Mouse (Mus musculus) embryo, embryonic 11 days (tissue): Measurements from ENCODE around the gene Acaa1b.

Experiments used
- DNase-seq: peaks from one replicate; pipeline ENCODE4 v3.0.0-alpha.2; 2015

Gene Acaa1b

DNA sequence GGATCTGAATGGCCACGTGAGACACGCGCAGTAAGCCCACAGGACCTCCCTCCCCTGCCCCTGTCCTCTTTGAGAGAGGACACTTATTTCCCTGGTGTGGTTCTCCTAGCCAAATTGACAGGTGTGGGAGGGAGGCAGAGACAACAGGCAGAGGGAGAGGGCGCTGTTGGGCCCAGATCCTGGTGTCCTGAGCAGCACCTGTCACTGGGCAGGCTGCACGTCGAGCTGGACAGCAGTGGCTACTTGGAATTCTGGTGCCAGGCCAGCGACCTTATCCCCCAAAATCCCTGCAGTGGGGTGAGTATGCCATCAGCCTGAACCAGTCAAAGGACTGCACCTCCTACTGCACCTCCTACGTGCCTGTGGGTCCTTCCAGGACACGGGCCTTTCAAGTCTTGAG is 13.5 kb downstream of the Acaa1b start:
- no peak for DNase-seq

DNA sequence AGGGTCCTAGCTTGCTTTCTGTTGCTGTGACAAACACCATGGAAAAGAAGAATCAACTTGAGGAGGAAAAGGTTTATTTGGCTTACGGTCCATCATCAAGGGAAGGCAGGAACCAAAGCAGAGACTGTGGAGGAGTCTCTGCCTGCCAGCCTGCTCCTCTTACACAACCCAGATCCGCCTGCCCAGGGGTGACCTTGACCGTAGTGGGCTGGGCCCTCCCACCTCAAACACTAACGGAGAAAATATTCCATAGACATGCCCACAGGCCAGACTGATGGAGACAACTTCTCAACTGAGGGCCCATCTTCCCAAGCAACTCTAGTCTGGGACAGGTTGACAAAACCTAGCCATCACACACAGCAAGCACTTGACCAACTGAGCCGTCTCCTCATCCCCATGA is 14.8 kb downstream of the Acaa1b start:
- no peak for DNase-seq

DNA sequence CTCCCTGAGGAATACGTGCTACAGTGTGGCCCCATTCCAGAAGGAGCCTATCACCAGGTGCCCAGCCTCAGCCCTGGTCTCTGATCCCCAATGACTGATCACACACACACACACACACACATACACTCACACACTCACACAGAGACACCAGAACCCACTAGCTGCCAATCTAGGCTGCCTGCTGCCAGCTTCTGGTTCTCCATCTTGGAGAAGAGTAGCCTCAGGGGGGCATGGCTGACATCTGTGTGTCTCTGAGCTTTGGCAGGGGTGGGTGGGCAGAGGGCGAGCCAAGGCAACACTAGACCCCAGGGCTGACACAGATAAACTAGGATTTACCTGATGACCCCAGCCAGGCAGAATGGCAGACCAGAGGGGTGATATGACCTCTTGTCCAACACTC is 18.1 kb downstream of the Acaa1b start:
- DNase-seq: no peak

DNA sequence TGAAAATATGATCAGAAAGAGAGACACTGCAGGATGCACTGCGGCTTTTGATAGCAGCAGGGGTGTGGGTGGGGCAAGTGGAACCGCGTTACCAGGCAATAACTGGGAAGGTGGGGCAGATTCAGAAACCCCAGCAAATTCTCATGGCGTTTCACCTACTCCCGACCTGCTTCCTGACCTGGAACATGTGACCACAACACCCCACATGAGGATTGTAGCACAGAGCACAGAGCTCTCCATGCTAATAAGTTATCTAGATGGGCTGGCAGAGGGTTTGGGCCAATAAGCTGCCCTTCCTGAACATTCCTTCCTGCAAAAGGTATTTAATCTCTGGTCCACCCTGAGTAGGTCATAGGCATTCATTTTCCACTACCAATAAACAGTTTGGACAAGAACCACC is 26.2 kb downstream of the Acaa1b start:
- no peak for DNase-seq

DNA sequence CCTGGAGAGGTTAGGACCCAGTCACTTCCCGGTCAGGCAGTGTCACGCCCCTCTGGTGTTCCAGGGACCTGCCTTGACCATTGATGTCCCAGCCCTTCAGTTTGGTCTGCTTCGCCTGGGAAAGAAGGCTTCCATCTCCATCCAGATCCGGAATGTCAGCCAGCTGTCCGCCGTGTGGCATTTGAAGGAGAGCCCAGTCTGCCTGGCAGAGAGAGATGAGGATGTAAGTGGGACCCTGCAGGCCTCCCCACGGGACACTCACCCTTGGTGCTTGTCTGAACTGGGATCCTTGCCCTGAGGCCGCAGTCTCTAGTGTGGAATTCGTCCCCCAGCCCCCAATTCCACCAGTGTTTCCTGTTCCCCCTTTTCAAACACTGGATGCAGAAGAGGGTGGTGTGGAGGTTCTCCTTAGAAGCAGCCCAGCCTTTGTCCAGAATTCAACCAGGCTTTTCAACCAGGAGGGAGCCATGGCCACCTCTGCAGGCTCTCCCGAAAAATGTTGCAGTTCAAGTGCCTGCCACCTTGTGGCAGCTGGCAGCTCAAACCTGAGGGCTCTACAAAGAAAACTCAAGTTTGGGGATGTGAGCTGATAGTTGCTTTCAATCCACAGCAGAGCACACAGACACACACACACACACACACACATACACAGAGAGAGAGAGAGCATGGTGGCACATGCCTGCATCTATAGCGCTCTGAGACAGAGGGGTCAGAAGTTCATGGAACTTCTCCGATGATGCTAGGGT is 28.3 kb downstream of the Acaa1b start:
- peak; percentile 18 for DNase-seq

DNA sequence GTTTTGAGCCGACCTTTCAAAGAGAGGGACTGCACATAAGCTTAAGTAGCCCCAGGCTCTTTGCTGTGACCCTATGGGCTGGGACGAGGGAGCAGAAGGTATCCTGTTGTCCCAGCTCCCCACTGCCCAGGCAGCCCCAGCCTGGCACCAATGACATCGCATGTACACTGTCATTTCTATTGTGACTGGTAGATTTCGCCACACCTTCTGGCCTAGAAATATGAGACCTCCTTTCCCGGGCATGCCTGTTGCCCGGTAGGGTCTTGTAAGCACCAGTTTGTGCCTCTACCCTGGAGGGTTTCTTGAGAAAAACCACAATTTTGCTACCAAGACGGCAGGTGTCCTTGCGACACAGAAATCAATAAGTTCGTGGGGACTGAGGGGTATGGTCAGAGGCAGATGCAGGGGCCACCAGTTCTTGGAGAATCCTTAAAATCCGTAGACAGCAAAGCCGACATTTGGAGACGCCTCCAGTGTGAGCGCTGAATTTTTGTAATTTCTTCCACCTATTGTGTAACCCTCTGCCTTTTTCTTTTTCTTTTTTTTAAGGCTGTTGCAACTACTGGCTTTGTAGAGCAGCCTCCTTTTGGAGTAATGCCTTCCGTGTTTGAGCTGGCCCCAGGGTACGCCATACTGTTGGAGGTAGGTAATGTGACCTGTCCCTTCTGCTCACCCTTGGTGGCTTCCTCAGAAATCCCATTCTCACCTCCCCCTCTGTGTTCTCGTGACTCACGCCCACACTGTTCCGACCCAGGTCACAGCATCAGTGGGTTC is 34.1 kb downstream of the Acaa1b start:
- DNase-seq: no peak

DNA sequence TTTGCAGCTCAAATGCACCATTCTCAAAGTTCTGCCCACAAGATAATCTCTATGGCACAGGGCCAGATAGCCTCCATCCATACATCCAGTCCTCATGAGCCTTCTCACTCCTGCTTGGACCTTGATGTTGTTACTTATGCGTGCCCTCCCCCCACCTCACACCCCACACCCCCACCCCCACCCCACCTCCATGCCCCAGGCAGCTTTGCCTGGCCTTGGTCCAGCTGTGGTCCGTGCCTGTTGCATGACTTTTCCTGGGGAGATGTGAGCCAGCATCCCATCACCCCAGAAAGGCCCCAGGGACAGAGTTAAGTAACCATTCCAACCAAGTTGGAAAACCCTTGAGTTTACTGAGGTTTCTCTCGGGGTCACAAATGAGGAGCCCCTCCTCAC is 36.7 kb downstream of the Acaa1b start:
- no peak for DNase-seq

DNA sequence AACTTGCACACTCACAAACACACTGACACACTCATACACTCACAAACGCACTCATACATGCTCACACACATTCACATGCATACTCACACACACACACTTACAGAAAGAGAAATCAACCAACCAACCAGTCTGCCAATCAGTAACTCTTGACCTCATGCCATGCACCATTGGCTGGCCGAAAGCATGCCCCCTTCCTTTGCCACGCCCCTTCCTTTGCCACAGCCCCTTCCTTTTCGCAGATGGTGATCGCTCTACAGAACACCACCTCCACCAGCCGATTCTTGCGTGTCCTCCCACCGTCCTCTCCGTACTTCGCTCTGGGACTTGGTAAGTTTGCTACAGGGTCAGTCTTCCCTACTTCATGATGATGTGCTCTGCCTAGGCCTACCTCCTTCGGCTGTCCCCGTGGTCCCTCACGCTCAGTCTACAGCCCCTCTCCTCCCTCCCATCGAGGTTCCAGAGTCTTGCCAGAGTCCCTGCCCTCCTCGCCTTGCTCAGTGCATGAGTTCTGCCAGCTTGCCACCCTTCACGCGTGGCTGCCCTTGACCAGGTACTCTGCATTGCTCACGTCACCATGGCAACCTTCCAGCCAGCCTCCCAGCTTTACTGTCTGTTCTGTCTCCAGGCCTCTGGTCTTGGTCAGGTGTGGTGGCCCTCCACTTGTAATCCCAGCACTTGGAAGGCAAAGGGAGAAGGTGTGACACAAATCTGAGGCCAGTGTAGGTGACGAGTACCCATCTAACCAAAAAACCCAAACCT is 37.3 kb downstream of the Acaa1b start:
- DNase-seq: no peak

DNA sequence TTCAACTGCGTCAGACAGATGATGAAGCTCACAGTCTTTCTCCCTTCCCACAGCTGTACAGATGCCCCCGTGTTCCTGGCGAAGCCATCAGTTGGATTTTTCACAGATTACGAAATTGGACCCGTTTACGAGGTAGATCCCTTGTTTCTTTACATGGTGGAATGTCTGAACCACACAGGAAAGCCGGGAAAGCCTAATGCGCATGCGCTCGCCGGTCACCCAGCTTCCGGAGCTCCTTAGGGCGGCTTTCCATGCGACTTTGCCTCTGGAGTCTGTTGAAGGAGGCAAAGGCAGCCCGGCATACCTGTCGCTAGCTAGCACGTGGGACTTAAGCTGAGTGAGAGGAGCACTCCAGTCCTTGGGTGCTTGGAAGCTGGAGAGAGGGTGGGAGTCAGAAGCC is 42.0 kb downstream of the Acaa1b start:
- no peak for DNase-seq

DNA sequence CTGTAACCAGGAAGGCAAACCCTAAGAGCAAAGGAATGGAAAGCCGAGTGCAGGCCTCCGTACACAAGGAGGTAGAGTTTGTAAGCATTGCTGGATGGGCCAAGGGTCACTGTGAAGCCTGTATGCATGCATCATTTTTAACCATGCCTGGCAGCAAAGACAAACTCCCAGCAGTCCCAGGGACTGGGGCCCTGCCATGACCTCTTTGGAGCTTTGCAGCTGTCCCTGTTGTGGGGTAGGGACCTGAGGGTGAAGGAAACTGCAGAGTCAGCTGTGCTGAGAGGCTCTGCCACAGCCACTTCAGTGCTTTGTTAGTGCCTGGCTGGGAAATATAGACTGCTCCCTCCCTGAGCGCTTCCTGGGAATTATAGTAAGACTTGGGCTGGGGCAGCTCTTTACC is 46.3 kb downstream of the Acaa1b start:
- peak; percentile 51 for DNase-seq

DNA sequence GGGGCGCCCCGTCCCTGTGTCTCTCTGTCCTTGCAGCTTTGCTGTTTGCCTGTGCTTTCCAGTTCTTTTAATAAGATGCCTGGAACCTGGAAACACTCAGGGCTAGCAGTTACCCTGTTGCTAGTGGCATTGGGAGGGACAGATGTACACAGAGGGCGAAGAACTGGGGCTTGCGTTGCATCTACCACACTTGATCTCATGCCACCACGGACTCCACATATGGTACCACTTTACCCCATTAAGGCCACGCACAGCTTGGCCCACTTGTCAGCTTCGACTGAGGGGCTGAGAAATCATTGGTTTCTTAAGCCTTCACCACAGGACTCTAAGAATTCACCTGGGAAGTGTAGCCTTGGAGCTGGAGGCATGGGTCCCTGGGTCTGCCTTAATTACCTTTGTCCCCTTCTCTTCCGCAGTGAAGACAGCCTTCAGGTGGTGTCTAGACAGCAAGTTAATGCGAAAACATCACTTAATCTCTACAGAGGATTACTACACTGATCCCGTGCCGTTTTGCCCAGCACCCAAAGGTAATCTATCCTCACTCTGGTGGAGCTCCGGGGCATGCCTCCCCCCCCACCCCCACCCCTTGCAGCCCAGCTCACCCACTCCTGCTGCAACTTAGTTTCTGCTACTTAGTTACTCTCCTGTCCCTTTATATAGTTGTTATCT is 47.1 kb downstream of the Acaa1b start:
- DNase-seq: peak; percentile 32

DNA sequence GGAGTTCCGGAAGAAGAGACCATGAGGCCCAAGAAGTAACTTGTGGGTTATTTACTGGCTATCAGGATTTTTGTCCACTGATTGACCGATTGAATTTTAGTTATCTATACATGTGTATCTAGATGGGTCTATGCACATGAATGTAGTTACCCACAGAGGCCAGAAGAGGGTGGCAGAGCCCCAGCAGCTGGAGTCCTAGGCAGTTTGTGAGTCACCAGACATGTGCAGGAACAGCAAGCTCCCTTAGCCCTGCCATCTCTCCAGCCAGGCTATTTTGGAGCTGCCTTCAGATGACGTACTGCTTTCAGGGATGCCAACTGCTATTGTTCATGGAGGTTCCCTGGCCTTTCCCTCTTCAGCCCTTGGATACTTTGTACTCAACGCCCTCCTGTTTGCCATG is 49.3 kb downstream of the Acaa1b start:
- DNase-seq: peak; percentile 42

DNA sequence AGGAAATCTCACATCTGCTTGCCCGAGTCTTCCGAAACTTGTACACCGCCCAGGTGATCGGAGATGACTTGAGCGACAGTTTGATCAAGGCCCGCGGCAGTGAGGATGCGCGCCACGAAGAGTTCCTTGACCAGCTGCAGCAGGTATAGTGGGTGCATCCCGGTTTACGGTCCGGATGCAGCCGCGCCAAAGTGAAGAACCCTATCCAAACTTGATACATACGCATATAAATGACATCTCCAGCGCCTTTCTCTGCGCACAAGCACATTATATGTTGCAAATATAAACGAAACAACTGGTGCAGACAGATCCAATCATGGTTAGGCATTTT is 54.1 kb downstream of the Acaa1b start:
- no peak for DNase-seq

DNA sequence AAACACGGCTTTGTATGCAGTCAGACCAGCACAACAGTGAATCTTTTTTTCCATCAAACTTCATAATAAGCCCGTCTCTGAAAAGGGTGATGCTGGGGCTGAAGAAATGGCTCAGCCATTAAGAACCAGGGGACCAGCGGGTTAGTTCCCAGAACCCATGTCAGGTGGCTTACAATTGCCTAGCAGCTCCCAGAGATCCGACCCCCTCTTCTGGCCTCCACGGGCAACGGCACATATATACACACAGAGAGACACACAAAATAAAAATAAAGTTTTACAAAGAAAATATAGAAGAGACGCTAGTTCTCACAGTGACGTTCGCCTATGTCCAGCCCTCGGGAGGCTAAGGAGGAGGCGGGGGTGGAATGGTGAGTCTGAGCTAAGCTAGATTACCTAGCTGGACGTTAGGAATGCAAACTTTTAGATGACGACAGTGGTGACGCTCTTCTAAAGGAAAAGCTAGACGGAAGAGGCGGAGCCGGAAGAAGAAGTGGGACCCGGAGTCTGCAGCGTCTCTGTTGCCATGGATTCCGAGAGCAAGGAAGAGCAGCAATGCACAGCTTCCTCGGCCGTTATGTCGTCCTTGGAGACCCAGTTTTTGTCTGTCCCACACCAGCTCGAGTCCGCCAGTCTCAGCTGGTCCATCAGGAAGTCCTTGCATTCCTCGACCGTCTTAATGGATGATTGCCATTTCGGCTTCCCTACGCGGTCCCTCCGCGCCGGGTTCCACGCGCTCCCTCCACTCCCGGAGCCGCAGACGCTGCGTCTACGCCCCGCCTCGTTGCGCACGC is 54.7 kb downstream of the Acaa1b start, which contains the start of gene Dlec1:
Gene Dlec1, plus strand, starts transcription at position 487 of the 791 bp plus-strand sequence.
- peak; percentile 95 for DNase-seq

DNA sequence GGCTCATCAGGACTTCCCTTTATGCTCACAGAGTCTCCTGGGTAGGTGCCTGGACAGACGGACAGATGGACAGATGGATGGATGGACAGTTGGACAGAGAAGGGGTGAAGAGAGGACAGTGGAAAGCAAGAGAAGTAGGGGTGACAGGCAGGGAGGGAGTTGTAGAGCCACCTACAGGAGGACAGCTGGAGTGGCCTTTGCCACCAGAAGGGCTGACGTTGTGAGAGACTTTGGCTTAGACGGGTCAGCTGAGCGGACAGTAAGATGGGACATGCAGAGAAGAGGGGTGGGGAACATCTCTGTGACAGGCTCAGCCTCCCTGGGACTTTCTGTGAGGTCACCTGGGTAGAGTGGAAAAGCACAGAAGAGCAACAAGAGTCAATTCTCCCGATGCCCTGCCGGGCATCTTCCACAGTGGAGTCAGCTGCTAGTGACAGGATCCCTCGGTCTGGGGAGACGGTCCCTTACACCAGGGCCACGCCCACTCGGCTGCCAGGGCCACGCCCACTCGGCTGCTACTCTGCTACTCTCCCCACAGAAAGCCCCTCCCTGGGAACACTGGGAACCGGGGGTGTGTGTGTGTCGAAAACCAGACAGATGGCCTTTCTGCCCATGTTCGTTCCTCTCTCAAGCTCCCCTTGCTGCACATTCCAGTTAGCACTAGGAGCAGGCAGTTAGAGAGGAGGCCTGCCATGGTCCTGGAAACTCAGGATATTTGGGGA is 56.6 kb downstream of the Acaa1b start:
- peak; percentile 66 for DNase-seq
